8 mouse cellular contexts compared by ENCODE assay signal in genomic region chr15:78815314-78816073, GRCm38 (mm10). TPM values are rescaled to one million over a fixed set of nuclear protein-coding genes. Genes with fewer than 3 reads are reported as not detected.
DNase-seq lines count a peak whose midpoint lies in the region.
"Had no signal": no experiment of that assay in that cellular context is flagged by ENCODE, and none has a peak within 500 bp of the region (broad histone marks: within the 10 kb centered on the region; RNA-seq: fewer than 3 reads in every experiment).

No protein-coding gene starts in this region.

- H3K4me1 ChIP-seq in forebrain, embryonic 10.5 days = peaks cover 6% of the 10 kb centered on the region; the same call in 1 of the 2 replicates
- H3K4me1 ChIP-seq in hindbrain, embryonic 10.5 days (replicated peaks) = no peaks in the 10 kb centered on the region; the same call in 1 of the 2 replicates

- peaks cover 5% of the 10 kb centered on the region for H3K27me3 ChIP-seq in forebrain, embryonic 10.5 days (ENCODE audit: poor library complexity, severe bottlenecking)
- H3K27me3 ChIP-seq in hindbrain, embryonic 10.5 days (ENCODE audit: insufficient read depth, poor library complexity, severe bottlenecking) = peaks cover 4% of the 10 kb centered on the region; the same call in 1 of the 2 replicates

- no peak overlapping the region for H3K4me3 ChIP-seq in forebrain, embryonic 10.5 days
- H3K4me3 ChIP-seq in hindbrain, embryonic 10.5 days = no peak overlapping the region

- no peaks in the 10 kb centered on the region for H3K9me3 ChIP-seq in forebrain, embryonic 10.5 days
- no peaks in the 10 kb centered on the region for H3K9me3 ChIP-seq in hindbrain, embryonic 10.5 days

- DNase-seq in 416B (ENCODE audit: low read depth) = peak; percentile 21
- peak; percentile 27 for DNase-seq in CD4-positive helper T cell, adult 2 months (ENCODE audit: low read depth, low spot score)
- DNase-seq in induced T-regulatory cell, adult 2 months (ENCODE audit: low read depth) = peak; percentile 43
- peak; percentile 87 for DNase-seq in lung, postnatal 25 days (ENCODE audit: low spot score)
- no peak for DNase-seq in forebrain, embryonic 10.5 days (ENCODE audit: extremely low spot score, low spot score)
- DNase-seq in thymus, postnatal 36 days = no peak
- no peak for DNase-seq in hindbrain, embryonic 10.5 days (ENCODE audit: low spot score)
- DNase-seq: layer of hippocampus, adult 9-11 months had no signal

- no peak overlapping the region for H3K27ac ChIP-seq in forebrain, embryonic 10.5 days
- no peak overlapping the region for H3K27ac ChIP-seq in hindbrain, embryonic 10.5 days

- WGBS in forebrain, embryonic 10.5 days = 67% methylated on average over 11 of the region's 11 CpGs
- WGBS in hindbrain, embryonic 10.5 days = 66% methylated on average over 11 of the region's 11 CpGs

- no peaks in the 10 kb centered on the region for H3K36me3 ChIP-seq in forebrain, embryonic 10.5 days (replicated peaks)
- no peaks in the 10 kb centered on the region for H3K36me3 ChIP-seq in hindbrain, embryonic 10.5 days

RNA-seq across cellular contexts. Expression of gene Card10, which starts 12.7 kb away (rescaled TPM):
- 2.4 and 2.6 TPM in 2 replicates for polyA plus RNA-seq in forebrain, embryonic 10.5 days (2016; fragmentation: Nextera tagmentation; extraction: Ambion mirVana)
- polyA plus RNA-seq in hindbrain, embryonic 10.5 days (2016; fragmentation: Nextera tagmentation; extraction: Ambion mirVana) = 4.3 and 4.5 TPM in 2 replicates

RNA-seq across cellular contexts. Expression of gene Cdc42ep1, which starts 26.9 kb away (rescaled TPM):
- polyA plus RNA-seq in forebrain, embryonic 10.5 days (2016; fragmentation: Nextera tagmentation; extraction: Ambion mirVana) = 12.6 and 12.7 TPM in 2 replicates
- 19.2 and 19.4 TPM in 2 replicates for polyA plus RNA-seq in hindbrain, embryonic 10.5 days (2016; fragmentation: Nextera tagmentation; extraction: Ambion mirVana)

RNA-seq across cellular contexts. Expression of gene Lgals2, which starts 39.8 kb away (rescaled TPM):
- polyA plus RNA-seq in forebrain, embryonic 10.5 days (2016; fragmentation: Nextera tagmentation; extraction: Ambion mirVana) = not detected in 2 replicates
- not detected in 2 replicates for polyA plus RNA-seq in hindbrain, embryonic 10.5 days (2016; fragmentation: Nextera tagmentation; extraction: Ambion mirVana)

RNA-seq across cellular contexts. Expression of gene Mfng, which starts 42.2 kb away (rescaled TPM):
- 71.1 and 83.6 TPM in 2 replicates for polyA plus RNA-seq in forebrain, embryonic 10.5 days (2016; fragmentation: Nextera tagmentation; extraction: Ambion mirVana)
- 71.6 and 79.0 TPM in 2 replicates for polyA plus RNA-seq in hindbrain, embryonic 10.5 days (2016; fragmentation: Nextera tagmentation; extraction: Ambion mirVana)

Comparison
In these comparisons a context has a peak if more than half of its experiments do, and no peak if none do; other contexts are left out.
1. DNase-seq: peak in 416B (single experiment), CD4-positive helper T cell, adult 2 months (single experiment), induced T-regulatory cell, adult 2 months (single experiment) and lung, postnatal 25 days (single experiment); none in forebrain, embryonic 10.5 days (single experiment), thymus, postnatal 36 days (0 of 2) and hindbrain, embryonic 10.5 days (single experiment).